Mouse (Mus musculus): ENCODE data around the gene Ngef. TPM values are rescaled to one million over a fixed set of nuclear protein-coding genes. Genes with fewer than 3 reads are reported as not detected.

The Ngef gene
- polyA plus RNA-seq, 1 experiment: not detected

- Histone ChIP-seq H3K36me3 (ENCODE audit: control insufficient read depth) (no peaks in the 10 kb centered on the region), H3K4me1 (ENCODE audit: control insufficient read depth) (no peaks in the 10 kb centered on the region), H3K4me3 (replicated peaks) (no peak overlapping the region), H3K27me3 (ENCODE audit: control insufficient read depth) (no peaks in the 10 kb centered on the region), H3K9me3 (ENCODE audit: control insufficient read depth, low read length) (no peaks in the 10 kb centered on the region)
- TF ChIP-seq GATA1 (IDR thresholded peaks at IDR 0.05; ENCODE audit: low read length) (no peak), TAL1 (IDR thresholded peaks at IDR 0.05; ENCODE audit: low read length) (no peak)
Measured at GRCm38 (mm10) chr1:87534118-87534517, 39.6 kb downstream of the Ngef start.

- Histone ChIP-seq H3K4me3 (replicated peaks) (no peak overlapping the region), H3K4me1 (ENCODE audit: control insufficient read depth) (no peaks in the 10 kb centered on the region), H3K36me3 (ENCODE audit: control insufficient read depth) (no peaks in the 10 kb centered on the region), H3K9me3 (ENCODE audit: control insufficient read depth, low read length) (no peaks in the 10 kb centered on the region), H3K27me3 (ENCODE audit: control insufficient read depth) (no peaks in the 10 kb centered on the region)
- no peak for TF ChIP-seq TAL1 (IDR thresholded peaks at IDR 0.05; ENCODE audit: low read length)
- no peak for TF ChIP-seq GATA1 (IDR thresholded peaks at IDR 0.05; ENCODE audit: low read length)
Measured at GRCm38 (mm10) chr1:87532346-87532745, 41.3 kb downstream of the Ngef start.

GRCm38 (mm10) chr1:87527191-87527590 is 46.5 kb downstream of the Ngef start:
- Histone ChIP-seq H3K4me1 (ENCODE audit: control insufficient read depth) (no peaks in the 10 kb centered on the region), H3K36me3 (ENCODE audit: control insufficient read depth) (no peaks in the 10 kb centered on the region), H3K9me3 (ENCODE audit: control insufficient read depth, low read length) (no peaks in the 10 kb centered on the region), H3K27me3 (ENCODE audit: control insufficient read depth) (peaks cover under 1% of the 10 kb centered on the region), H3K4me3 (replicated peaks) (no peak overlapping the region)
- no peak for TF ChIP-seq TAL1 (IDR thresholded peaks at IDR 0.05; ENCODE audit: low read length)
- TF ChIP-seq GATA1 (IDR thresholded peaks at IDR 0.05; ENCODE audit: low read length): no peak

GRCm38 (mm10) chr1:87525041-87525440 is 48.6 kb downstream of the Ngef start:
- TF ChIP-seq GATA1 (IDR thresholded peaks at IDR 0.05; ENCODE audit: low read length) (no peak), TAL1 (IDR thresholded peaks at IDR 0.05; ENCODE audit: low read length) (no peak)
- Histone ChIP-seq H3K27me3 (ENCODE audit: control insufficient read depth) (peaks cover 4% of the 10 kb centered on the region), H3K4me3 (replicated peaks) (no peak overlapping the region), H3K9me3 (ENCODE audit: control insufficient read depth, low read length) (no peaks in the 10 kb centered on the region), H3K4me1 (ENCODE audit: control insufficient read depth) (no peaks in the 10 kb centered on the region), H3K36me3 (ENCODE audit: control insufficient read depth) (no peaks in the 10 kb centered on the region)

- H3K4me3 ChIP-seq (replicated peaks): no peak overlapping the region
- no peak for TF ChIP-seq TAL1 (IDR thresholded peaks at IDR 0.05; ENCODE audit: low read length)
- no peak for TF ChIP-seq GATA1 (IDR thresholded peaks at IDR 0.05; ENCODE audit: low read length)
- H3K27me3 ChIP-seq (ENCODE audit: control insufficient read depth): peaks cover 4% of the 10 kb centered on the region
- H3K4me1 ChIP-seq (ENCODE audit: control insufficient read depth): no peaks in the 10 kb centered on the region
- H3K36me3 ChIP-seq (ENCODE audit: control insufficient read depth): no peaks in the 10 kb centered on the region
- no peaks in the 10 kb centered on the region for H3K9me3 ChIP-seq (ENCODE audit: control insufficient read depth, low read length)
Measured at GRCm38 (mm10) chr1:87521523-87521922, 52.1 kb downstream of the Ngef start.

GRCm38 (mm10) chr1:87520467-87520866 is 53.2 kb downstream of the Ngef start:
- TF ChIP-seq TAL1 (IDR thresholded peaks at IDR 0.05; ENCODE audit: low read length): no peak
- no peaks in the 10 kb centered on the region for H3K9me3 ChIP-seq (ENCODE audit: control insufficient read depth, low read length)

GRCm38 (mm10) chr1:87510845-87511244 is 62.8 kb downstream of the Ngef start:
- TF ChIP-seq TAL1 (IDR thresholded peaks at IDR 0.05; ENCODE audit: low read length) (no peak), GATA1 (IDR thresholded peaks at IDR 0.05; ENCODE audit: low read length) (no peak)
- Histone ChIP-seq H3K36me3 (ENCODE audit: control insufficient read depth) (no peaks in the 10 kb centered on the region; the same call in 1 of the 2 replicates), H3K4me3 (replicated peaks) (no peak overlapping the region), H3K9me3 (ENCODE audit: control insufficient read depth, low read length) (peaks cover 4% of the 10 kb centered on the region), H3K4me1 (ENCODE audit: control insufficient read depth) (no peaks in the 10 kb centered on the region), H3K27me3 (ENCODE audit: control insufficient read depth) (peaks cover 54% of the 10 kb centered on the region)

More at GRCm38 (mm10) chr1:87520467-87520866, 53.2 kb downstream of the Ngef start:
- Histone ChIP-seq H3K4me1 (ENCODE audit: control insufficient read depth) (no peaks in the 10 kb centered on the region), H3K4me3 (replicated peaks) (no peak overlapping the region), H3K27me3 (ENCODE audit: control insufficient read depth) (peaks cover 4% of the 10 kb centered on the region), H3K36me3 (ENCODE audit: control insufficient read depth) (no peaks in the 10 kb centered on the region; the same call in 1 of the 2 replicates)

- no peaks in the 10 kb centered on the region for H3K36me3 ChIP-seq (ENCODE audit: control insufficient read depth)
- TF ChIP-seq GATA1 (IDR thresholded peaks at IDR 0.05; ENCODE audit: low read length) (no peak), TAL1 (IDR thresholded peaks at IDR 0.05; ENCODE audit: low read length) (no peak)
- peaks cover 4% of the 10 kb centered on the region for H3K9me3 ChIP-seq (ENCODE audit: control insufficient read depth, low read length)
- peak overlapping the region; percentile 36 for H3K4me3 ChIP-seq (replicated peaks)
- peaks cover 57% of the 10 kb centered on the region for H3K27me3 ChIP-seq (ENCODE audit: control insufficient read depth)
- H3K4me1 ChIP-seq (ENCODE audit: control insufficient read depth): no peaks in the 10 kb centered on the region
Measured at GRCm38 (mm10) chr1:87510166-87510691, 63.4 kb downstream of the Ngef start.

- H3K4me1 ChIP-seq (ENCODE audit: control insufficient read depth): no peaks in the 10 kb centered on the region
- no peak for TF ChIP-seq GATA1 (IDR thresholded peaks at IDR 0.05; ENCODE audit: low read length)
- no peak for TF ChIP-seq TAL1 (IDR thresholded peaks at IDR 0.05; ENCODE audit: low read length)
- H3K27me3 ChIP-seq (ENCODE audit: control insufficient read depth): peaks cover 57% of the 10 kb centered on the region
- peaks cover 4% of the 10 kb centered on the region for H3K9me3 ChIP-seq (ENCODE audit: control insufficient read depth, low read length)
- H3K36me3 ChIP-seq (ENCODE audit: control insufficient read depth): no peaks in the 10 kb centered on the region
- peak within 1 kb of the TSS; percentile 36 for H3K4me3 ChIP-seq (replicated peaks)
Measured at GRCm38 (mm10) chr1:87509561-87510165, 64.0 kb downstream of the Ngef start, which contains the start of gene Neu2. Gene Neu2, plus strand, starts transcription at chr1:87509889.

Data from erythroblast, embryonic 14.5 days (primary cell).